Mouse (Mus musculus) urinary bladder, adult 2 months (tissue): Measurements from ENCODE around the gene Cdc42se1. TPM values are rescaled to one million over a fixed set of nuclear protein-coding genes. Genes with fewer than 3 reads are reported as not detected.

ENCODE experiments used
- DNase-seq: peaks from one replicate; pipeline ENCODE4 v3.0.0; 2022; ENCODE audit warnings: low spot score
- polyA plus RNA-seq: library from polyadenylated mRNA; depleted of rRNA; stranded (reverse); fragments of >200 nt; gene quantifications from 2 replicates; pipeline ENCODE4 v1.2.3, GENCODE M21; 2012

Gene Cdc42se1
- polyA plus RNA-seq, 1 experiment, result 92.7 TPM

GRCm38 (mm10) chr3:95250361-95250760 is 21.8 kb downstream of the Cdc42se1 start:
- no peak for DNase-seq

GRCm38 (mm10) chr3:95250783-95251424 is 22.4 kb downstream of the Cdc42se1 start, which contains the start of gene Bnipl:
TSS of gene Bnipl (minus strand) at chr3:95251193.
- DNase-seq, result no peak

GRCm38 (mm10) chr3:95256931-95257330 is 28.4 kb downstream of the Cdc42se1 start:
- no peak for DNase-seq

- DNase-seq, result no peak
These were observed 33.4 kb downstream of the Cdc42se1 start for GRCm38 (mm10) chr3:95261975-95262374.

- no peak for DNase-seq
These were observed 34.7 kb downstream of the Cdc42se1 start for GRCm38 (mm10) chr3:95263089-95263739.

GRCm38 (mm10) chr3:95264724-95265123 is 36.2 kb downstream of the Cdc42se1 start:
- no peak for DNase-seq

GRCm38 (mm10) chr3:95266052-95266451 is 37.5 kb downstream of the Cdc42se1 start:
- no peak for DNase-seq

GRCm38 (mm10) chr3:95267855-95268254 is 39.3 kb downstream of the Cdc42se1 start:
- no peak for DNase-seq

- DNase-seq, result no peak
These were observed 41.3 kb downstream of the Cdc42se1 start for GRCm38 (mm10) chr3:95269789-95270188.

GRCm38 (mm10) chr3:95270766-95271364 is 42.3 kb downstream of the Cdc42se1 start:
- no peak for DNase-seq

- DNase-seq, result no peak
These were observed 44.9 kb downstream of the Cdc42se1 start for GRCm38 (mm10) chr3:95273471-95273870.

- no peak for DNase-seq
These were observed 45.9 kb downstream of the Cdc42se1 start for GRCm38 (mm10) chr3:95274453-95274852.

- DNase-seq, result no peak
These were observed 46.6 kb downstream of the Cdc42se1 start for GRCm38 (mm10) chr3:95275161-95275560.

GRCm38 (mm10) chr3:95276428-95276934 is 47.9 kb downstream of the Cdc42se1 start:
- DNase-seq, result no peak

GRCm38 (mm10) chr3:95277149-95277551 is 48.6 kb downstream of the Cdc42se1 start:
- no peak for DNase-seq

GRCm38 (mm10) chr3:95280747-95281146 is 52.2 kb downstream of the Cdc42se1 start:
- no peak for DNase-seq

- peak; percentile 91 for DNase-seq
These were observed 52.9 kb downstream of the Cdc42se1 start, which contains the start of the genes Mindy1 and Prune1 for GRCm38 (mm10) chr3:95281216-95282126. TSS of gene Mindy1 (plus strand) at chr3:95281345. TSS of gene Prune1 (minus strand) at chr3:95282076.

GRCm38 (mm10) chr3:95282381-95282864 is 53.9 kb downstream of the Cdc42se1 start:
- DNase-seq, result no peak

GRCm38 (mm10) chr3:95282865-95283588 is 54.5 kb downstream of the Cdc42se1 start:
- DNase-seq, result peak; percentile 74

GRCm38 (mm10) chr3:95283589-95283941 is 55.0 kb downstream of the Cdc42se1 start:
- DNase-seq, result no peak

- DNase-seq, result no peak
These were observed 55.5 kb downstream of the Cdc42se1 start for GRCm38 (mm10) chr3:95284062-95284461.
